Mouse (Mus musculus) myocyte (in vitro differentiated cells): ENCODE measurements around the gene Gm42417.
A peak's percentile ranks its signal among the peaks of the same experiment; 100 is the strongest.

ENCODE experiments used
- MAX ChIP-seq: IDR thresholded peaks from one replicate; pipeline ENCODE4 v1.6.1; 2011; ENCODE audit warnings: low read depth, mild to moderate bottlenecking, control low read depth
- MYOD1 ChIP-seq, 3 experiments: IDR thresholded peaks; one replicate each; pipeline ENCODE4 v1.6.1; 2011; ENCODE audit warnings: control low read depth in 2 of 3, low read depth in 2 of 3, mild to moderate bottlenecking in 2 of 3, moderate library complexity in 1 of 3; ENCODE audit not compliant: insufficient read length in 2 of 3, control insufficient read depth in 1 of 3
- POLR2A ChIP-seq: IDR thresholded peaks from one replicate; pipeline ENCODE4 v1.6.1; 2011; ENCODE audit warnings: low read depth, mild to moderate bottlenecking, control low read depth, moderate library complexity; ENCODE audit not compliant: insufficient read length
- REST ChIP-seq: IDR thresholded peaks from one replicate; pipeline ENCODE4 v1.6.1; 2011; ENCODE audit warnings: mild to moderate bottlenecking, control low read depth, moderate library complexity; ENCODE audit not compliant: insufficient read depth, insufficient read length
- SRF ChIP-seq: IDR thresholded peaks from one replicate; pipeline ENCODE4 v1.6.1; 2011; ENCODE audit warnings: low read depth; ENCODE audit not compliant: control insufficient read depth, insufficient read length
- TCF12 ChIP-seq: IDR thresholded peaks from one replicate; pipeline ENCODE4 v1.6.1; 2011; ENCODE audit warnings: mild to moderate bottlenecking, control low read depth; ENCODE audit not compliant: poor library complexity, insufficient read depth, severe bottlenecking

DNA sequence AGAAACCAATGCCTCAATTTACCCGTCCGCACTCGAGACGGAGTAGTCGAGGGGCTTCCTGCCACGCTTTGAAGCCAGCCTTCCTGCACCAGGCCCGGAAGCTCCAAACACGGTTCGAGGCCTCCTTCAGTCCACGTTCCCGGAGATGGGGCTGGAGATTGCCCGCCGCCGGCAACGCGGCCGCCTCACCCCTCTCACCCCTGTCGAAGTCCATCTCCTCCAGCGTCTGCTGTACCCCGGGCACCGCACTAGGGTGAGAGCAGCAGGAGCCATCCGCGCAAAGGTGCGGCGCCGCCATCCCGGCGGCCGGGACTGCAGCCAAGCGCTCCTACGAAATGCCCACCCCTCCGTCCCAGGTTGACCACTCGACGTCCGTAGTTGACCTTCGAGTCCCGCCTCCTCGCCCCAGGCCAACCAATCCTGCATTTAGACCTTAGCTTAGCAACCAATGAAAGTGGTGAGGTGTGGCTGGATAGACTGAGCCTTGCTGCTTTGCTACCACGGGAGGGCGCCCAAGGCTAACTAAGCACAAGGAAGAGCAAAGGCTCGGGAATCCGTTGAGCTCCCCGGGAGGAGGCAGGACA, 7.8 kb upstream of the Gm42417 start, which contains the start of gene Ankrd39:
- TF ChIP-seq POLR2A (peak; percentile 76), TCF12 (no peak), MYOD1 (IDR thresholded peaks at IDR 0.05; ENCODE audit: control insufficient read depth in 1 of 3, insufficient read length in 2 of 3, low read depth in 2 of 3) (no peak), MAX (no peak), SRF (peak; percentile 71), REST (no peak)
